Mouse (Mus musculus): ENCODE results near the gene Bcl2l13.
A peak's percentile ranks its signal among the peaks of the same experiment; 100 is the strongest.
"Not testable (repeated sequence)": the region's sequence is repeated elsewhere in the genome, so short reads cannot be mapped to it uniquely, and the experiment has no call there.

The Bcl2l13 gene

GRCm38 (mm10) chr6:120901776-120902645, 66.0 kb downstream of the Bcl2l13 start:
- DNase-seq: peak; percentile 25 to 33

- peak; percentile 41 to 52 for DNase-seq
Measured at GRCm38 (mm10) chr6:120903450-120903912, 67.5 kb downstream of the Bcl2l13 start.

GRCm38 (mm10) chr6:120903961-120904360, 67.9 kb downstream of the Bcl2l13 start:
- DNase-seq: no peak

- DNase-seq: no peak
Measured at GRCm38 (mm10) chr6:120905111-120905510, 69.1 kb downstream of the Bcl2l13 start.

GRCm38 (mm10) chr6:120906521-120906920, 70.5 kb downstream of the Bcl2l13 start:
- no peak for DNase-seq

GRCm38 (mm10) chr6:120907876-120908597, 72.0 kb downstream of the Bcl2l13 start:
- not testable (repeated sequence) for DNase-seq

GRCm38 (mm10) chr6:120909501-120909900, 73.5 kb downstream of the Bcl2l13 start:
- DNase-seq: no peak

GRCm38 (mm10) chr6:120911213-120912007, 75.4 kb downstream of the Bcl2l13 start:
- DNase-seq: no peak

GRCm38 (mm10) chr6:120912931-120913330, 76.9 kb downstream of the Bcl2l13 start:
- DNase-seq: no peak

GRCm38 (mm10) chr6:120913783-120914182, 77.8 kb downstream of the Bcl2l13 start:
- peak; percentile 42 to 51 for DNase-seq

- no peak for DNase-seq
Measured at GRCm38 (mm10) chr6:120914533-120914910, 78.5 kb downstream of the Bcl2l13 start.

- peak; percentile 91 to 93 for DNase-seq
Measured at GRCm38 (mm10) chr6:120914911-120915648, 79.1 kb downstream of the Bcl2l13 start.

GRCm38 (mm10) chr6:120915649-120915975, 79.6 kb downstream of the Bcl2l13 start:
- no peak for DNase-seq

GRCm38 (mm10) chr6:120916074-120916971, 80.3 kb downstream of the Bcl2l13 start, which contains the start of gene Bid:
Gene Bid, minus strand, starts transcription at chr6:120916853.
- DNase-seq: peak; percentile 98 to 99

- DNase-seq: peak in 1 of 2 experiments; percentile 40
Measured at GRCm38 (mm10) chr6:120916972-120917881, 81.2 kb downstream of the Bcl2l13 start.

- DNase-seq: no peak
Measured at GRCm38 (mm10) chr6:120917975-120918374, 82.0 kb downstream of the Bcl2l13 start.

GRCm38 (mm10) chr6:120924791-120925321, 88.8 kb downstream of the Bcl2l13 start:
- not testable (repeated sequence) for DNase-seq

GRCm38 (mm10) chr6:120926880-120927279, 90.9 kb downstream of the Bcl2l13 start:
- no peak for DNase-seq

- no peak for DNase-seq
Measured at GRCm38 (mm10) chr6:120927765-120928164, 91.8 kb downstream of the Bcl2l13 start.

- no peak for DNase-seq
Measured at GRCm38 (mm10) chr6:120929421-120929820, 93.4 kb downstream of the Bcl2l13 start.

Measured in B cell, adult 2 months (primary cell).